Mouse (Mus musculus) Patski (cell line): Measurements from ENCODE around the gene Tecr. TPM values are rescaled to one million over a fixed set of nuclear protein-coding genes. Genes with fewer than 3 reads are reported as not detected.
A peak's percentile ranks its signal among the peaks of the same experiment; 100 is the strongest.
"Not testable (repeated sequence)": the region's sequence is repeated elsewhere in the genome, so short reads cannot be mapped to it uniquely, and the experiment has no call there.

Experiments
- ATAC-seq: fragments of 100-300 bp; one replicate; pipeline ENCODE4 v1.8.0; 2021
- CTCF ChIA-PET: fragments of 350-600 bp; sonication (Branson Sonifier 250); formaldehyde crosslinking; loops from one replicate; lab custom pipeline; 2022; ENCODE audit warnings: inconsistent platforms; lab: Charles Lee
- POLR2A ChIA-PET: fragments of 350-600 bp; sonication (Branson Sonifier 250); formaldehyde crosslinking; loops from one replicate; lab custom pipeline; 2022; ENCODE audit warnings: antibody characterized with exemption, inconsistent platforms; lab: Charles Lee
- DNase-seq: peaks from one replicate; pipeline ENCODE4 v3.0.0-alpha.2; 2011; ENCODE audit warnings: low read depth, low spot score
- H3K27me3 ChIP-seq: fragments of 371-371 bp; one replicate; pipeline ENCODE4 v1.5.1; 2021
- CTCF ChIP-seq: fragments of 100-300 bp; IDR thresholded peaks from one replicate; pipeline ENCODE4 v1.5.1; 2021
- in situ Hi-C: fragments of 300-500 bp; cut with MboI; formaldehyde crosslinking; loops from 3 replicates; pipeline ENCODE4 v1.11.1; 2018; ENCODE audit warnings: low pct_unique_long_range_greater_than_20kb, mixed read lengths
- polyA plus RNA-seq: library from polyadenylated mRNA; unstranded; gene quantifications from one replicate; pipeline ENCODE4 v1.2.3, GENCODE M21; 2021

Tecr gene
- polyA plus RNA-seq, 1 experiment from 2014 or later: 275 TPM

GRCm38 (mm10) chr8:83599814-83600213 is 8.0 kb downstream of the Tecr start:
- CTCF ChIA-PET: interaction anchor here (1.2 to 1.3 kb wide), 2 partner anchors 9 to 13 kb away, joined by 3 to 4 read pairs; no protein-coding TSS in a partner anchor
- H3K27me3 ChIP-seq: no peaks in the 10 kb centered on the region
- no peak for DNase-seq
- POLR2A ChIA-PET: interaction anchor here (1.2 to 2.0 kb wide), 2 partner anchors 9 to 23 kb away, joined by 4 read pairs; partner anchors contain the start of gene Dnajb1
- TF ChIP-seq CTCF: no peak
- in situ Hi-C loops: no loop called here
- no peak for ATAC-seq

GRCm38 (mm10) chr8:83598146-83598545 is 9.6 kb downstream of the Tecr start:
- no peak for TF ChIP-seq CTCF
- CTCF ChIA-PET: interaction anchor here (2.1 kb wide), 1 partner anchor 24 kb away, joined by 7 read pairs; no protein-coding TSS in a partner anchor
- H3K27me3 ChIP-seq: no peaks in the 10 kb centered on the region
- POLR2A ChIA-PET: no interaction called here
- in situ Hi-C loops: no loop called here
- DNase-seq (no peak), ATAC-seq (no peak)

GRCm38 (mm10) chr8:83596369-83596768 is 11.4 kb downstream of the Tecr start:
- ChIA-PET CTCF (interaction anchor here (1.3 to 2.1 kb wide), 4 partner anchors 8 to 33 kb away, joined by 3 to 7 read pairs (median 4); no protein-coding TSS in a partner anchor), POLR2A (no interaction called here)
- ATAC-seq (no peak), DNase-seq (no peak)
- peak; percentile 69 for TF ChIP-seq CTCF
- in situ Hi-C loops: no loop called here
- no peaks in the 10 kb centered on the region for H3K27me3 ChIP-seq

GRCm38 (mm10) chr8:83595050-83595345 is 12.8 kb downstream of the Tecr start:
- H3K27me3 ChIP-seq, in situ Hi-C loops: not testable (repeated sequence)
- CTCF ChIA-PET: interaction anchor here (0.8 to 1.3 kb wide), 5 partner anchors 10 to 28 kb away, joined by 3 to 5 read pairs (median 4); partner anchors contain the start of genes Dnajb1 and Tecr

GRCm38 (mm10) chr8:83594167-83595049 is 13.4 kb downstream of the Tecr start:
- no peaks in the 10 kb centered on the region for H3K27me3 ChIP-seq
- ChIA-PET POLR2A (interaction anchor here (0.7 to 0.8 kb wide), 2 partner anchors 11 to 13 kb away, joined by 3 read pairs; partner anchors contain the start of gene Tecr), CTCF (interaction anchor here (0.8 to 1.3 kb wide), 5 partner anchors 9 to 28 kb away, joined by 3 to 5 read pairs (median 4); partner anchors contain the start of genes Dnajb1 and Tecr)
- in situ Hi-C loops: no loop called here
- peak; percentile 94 for ATAC-seq
- peak; percentile 89 for DNase-seq
- no peak for TF ChIP-seq CTCF

More at GRCm38 (mm10) chr8:83595050-83595345, 12.8 kb downstream of the Tecr start:
- DNase-seq, ATAC-seq: not testable (repeated sequence)
- POLR2A ChIA-PET: interaction anchor here (0.8 kb wide), 1 partner anchor 13 kb away, joined by 3 read pairs; the partner anchor contains the start of gene Tecr

- in situ Hi-C loops: no loop called here
- TF ChIP-seq CTCF: no peak
- DNase-seq: no peak
- ChIA-PET POLR2A (interaction anchor here (0.7 kb wide), 1 partner anchor 10 kb away, joined by 3 read pairs; no protein-coding TSS in a partner anchor), CTCF (no interaction called here)
- no peaks in the 10 kb centered on the region for H3K27me3 ChIP-seq
- ATAC-seq: peak; percentile 19
Observed at GRCm38 (mm10) chr8:83593325-83594166, 14.2 kb downstream of the Tecr start.

- TF ChIP-seq CTCF: no peak
- no peaks in the 10 kb centered on the region for H3K27me3 ChIP-seq
- DNase-seq: no peak
- POLR2A ChIA-PET: no interaction called here
- in situ Hi-C loops: no loop called here
- CTCF ChIA-PET: interaction anchor here (0.8 kb wide), 1 partner anchor 8 kb away, joined by 3 read pairs; no protein-coding TSS in a partner anchor
- ATAC-seq: no peak
Observed at GRCm38 (mm10) chr8:83592682-83593081, 15.1 kb downstream of the Tecr start.

GRCm38 (mm10) chr8:83590488-83591023 is 17.2 kb downstream of the Tecr start:
- in situ Hi-C loops: no loop called here
- CTCF ChIA-PET: interaction anchor here (0.9 to 1.5 kb wide), 4 partner anchors 10 to 140 kb away, joined by 3 read pairs; no protein-coding TSS in a partner anchor
- DNase-seq: no peak

GRCm38 (mm10) chr8:83588886-83589285 is 18.9 kb downstream of the Tecr start:
- DNase-seq (no peak), ATAC-seq (no peak)
- in situ Hi-C loops: no loop called here
- no peak for TF ChIP-seq CTCF
- H3K27me3 ChIP-seq: no peaks in the 10 kb centered on the region
- CTCF ChIA-PET: interaction anchor here (1.4 kb wide), 1 partner anchor 8 kb away, joined by 5 read pairs; no protein-coding TSS in a partner anchor
- POLR2A ChIA-PET: interaction anchor here (0.5 to 1.2 kb wide), 2 partner anchors 11 to 14 kb away, joined by 3 to 4 read pairs; no protein-coding TSS in a partner anchor

More at GRCm38 (mm10) chr8:83590488-83591023, 17.2 kb downstream of the Tecr start:
- ATAC-seq: no peak
- H3K27me3 ChIP-seq: no peaks in the 10 kb centered on the region
- no peak for TF ChIP-seq CTCF
- POLR2A ChIA-PET: no interaction called here
